Mouse (Mus musculus): ENCODE results near the gene Cldn1.

Cldn1 gene

GRCm38 (mm10) chr16:26371325-26372053, at the start of gene Cldn1:
Gene Cldn1, minus strand, starts transcription at chr16:26371841.
- DNase-seq = peak; percentile 82 to 90

DNA sequence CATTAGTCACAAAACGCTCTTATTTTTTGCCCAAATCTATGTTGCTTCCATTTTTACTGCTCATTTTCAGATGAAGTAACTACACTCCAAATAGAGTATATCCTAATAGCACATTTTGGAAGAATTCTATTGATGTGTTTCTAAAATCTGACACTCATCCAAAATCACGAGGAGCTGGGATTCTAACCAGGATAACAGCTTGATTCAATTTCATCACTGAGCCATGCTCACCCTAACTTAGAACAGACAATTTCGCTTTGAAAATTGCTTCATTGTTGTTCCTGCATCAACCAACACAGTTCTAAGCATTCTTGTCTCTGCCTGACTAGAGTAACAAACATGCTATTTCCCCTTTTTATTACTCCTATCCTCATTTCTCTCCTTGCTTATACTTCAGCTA, 47.0 kb upstream of the Cldn1 start:
- no peak for DNase-seq

GRCm38 (mm10) chr16:26404070-26404469, 32.4 kb upstream of the Cldn1 start:
- DNase-seq = no peak

DNA sequence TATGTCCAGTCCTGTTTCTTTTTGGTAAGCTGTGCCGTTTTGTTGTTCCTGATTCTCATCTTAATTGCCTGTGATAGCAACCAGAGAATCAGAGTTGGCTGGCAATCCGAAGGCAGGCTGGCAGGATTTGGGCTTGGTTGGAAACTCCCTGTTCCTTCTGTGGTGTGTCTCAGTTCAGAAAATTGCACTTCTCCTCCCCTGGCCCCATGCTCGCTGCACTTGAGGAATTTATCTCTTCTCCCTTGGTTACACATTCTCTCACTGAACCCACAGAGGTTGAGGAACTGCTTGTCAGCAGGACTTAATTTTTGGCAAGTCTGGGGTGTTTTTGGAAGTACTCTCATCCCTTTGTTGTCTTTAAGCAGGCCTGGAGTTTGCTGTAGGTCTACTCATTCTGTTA, 29.3 kb upstream of the Cldn1 start:
- no peak for DNase-seq

DNA sequence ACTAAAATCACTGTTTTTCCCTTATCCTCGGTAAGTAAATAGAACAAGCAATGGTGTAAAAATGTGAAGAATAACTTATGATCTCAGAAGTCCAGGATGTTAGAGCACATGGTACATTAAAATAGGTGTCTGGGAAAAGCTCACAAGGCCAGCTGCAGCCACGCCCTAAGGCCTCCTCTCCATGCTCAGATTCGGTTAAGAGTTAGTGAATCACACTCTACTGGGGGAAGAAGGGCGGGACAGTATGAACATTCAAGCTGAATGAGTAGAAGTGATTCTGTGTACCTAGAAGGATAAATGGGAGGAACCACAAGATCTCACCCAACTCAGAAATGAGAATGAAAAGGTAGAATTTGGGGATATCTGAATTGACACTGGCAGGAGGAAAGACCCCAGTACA, 28.9 kb upstream of the Cldn1 start:
- no peak for DNase-seq

DNA sequence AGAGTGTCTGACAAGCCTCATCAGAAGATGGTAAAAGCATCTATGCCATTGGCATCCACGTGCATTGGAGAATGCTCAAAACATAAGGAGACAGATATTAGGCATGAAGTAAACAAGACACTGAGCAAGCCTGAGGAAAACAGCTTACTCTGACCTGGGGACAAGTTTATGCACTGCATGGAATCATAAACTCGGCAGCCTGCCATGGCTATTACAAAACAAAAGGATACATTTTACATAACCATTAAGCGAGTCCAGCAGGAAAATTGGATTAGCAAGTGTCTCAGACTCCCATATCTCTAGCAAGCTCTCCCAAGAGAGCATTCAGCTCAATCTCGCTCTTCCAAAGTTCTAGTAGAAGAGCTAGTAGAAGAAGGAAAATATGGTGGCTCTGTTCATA, 19.3 kb upstream of the Cldn1 start:
- DNase-seq = no peak

GRCm38 (mm10) chr16:26386159-26386558, 14.5 kb upstream of the Cldn1 start:
- no peak for DNase-seq

- no peak for DNase-seq
These were observed 12.5 kb upstream of the Cldn1 start for GRCm38 (mm10) chr16:26384112-26384649.

GRCm38 (mm10) chr16:26377170-26377569, 5.5 kb upstream of the Cldn1 start:
- DNase-seq = no peak

DNA sequence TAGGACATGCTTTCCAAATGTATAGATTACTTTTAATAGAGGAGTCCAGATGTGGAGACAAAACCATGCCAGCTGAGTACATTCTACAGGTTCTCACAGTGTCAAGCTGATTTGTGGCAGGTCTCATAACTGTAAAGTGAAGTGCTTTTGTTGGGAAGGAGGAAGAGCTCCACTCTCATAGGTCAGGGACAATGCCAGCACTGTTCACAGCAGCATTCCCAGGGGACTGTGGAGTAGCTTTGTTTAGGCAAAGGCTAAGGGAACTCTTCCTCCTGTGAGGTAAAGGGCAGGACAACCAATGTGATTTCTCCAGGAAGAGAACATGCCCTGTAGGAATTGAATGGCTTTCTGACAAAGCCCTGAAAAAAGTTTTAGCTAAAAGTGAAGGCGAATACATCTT, 1.5 kb downstream of the Cldn1 start:
- DNase-seq = no peak

GRCm38 (mm10) chr16:26369044-26369730, 2.5 kb downstream of the Cldn1 start:
- no peak for DNase-seq

DNA sequence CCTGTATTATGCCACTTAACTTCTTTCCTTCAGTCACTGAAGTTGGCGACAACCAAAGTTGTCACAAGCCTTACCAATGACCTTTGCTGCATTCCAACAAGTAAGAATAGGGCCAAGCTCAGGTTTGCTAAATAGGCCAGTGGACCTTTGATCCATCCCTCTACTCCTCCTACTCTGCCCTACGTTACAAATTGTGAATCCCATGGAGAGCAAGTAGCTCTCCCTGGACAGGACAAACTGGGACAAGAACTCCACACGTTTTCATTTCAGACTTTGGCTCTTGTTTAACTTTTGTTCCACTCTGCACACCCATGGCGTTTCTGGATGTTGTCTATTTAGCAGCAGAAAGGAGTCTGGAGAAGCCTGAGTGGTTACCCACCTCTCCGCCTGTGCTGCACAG, 3.5 kb downstream of the Cldn1 start:
- no peak for DNase-seq

DNA sequence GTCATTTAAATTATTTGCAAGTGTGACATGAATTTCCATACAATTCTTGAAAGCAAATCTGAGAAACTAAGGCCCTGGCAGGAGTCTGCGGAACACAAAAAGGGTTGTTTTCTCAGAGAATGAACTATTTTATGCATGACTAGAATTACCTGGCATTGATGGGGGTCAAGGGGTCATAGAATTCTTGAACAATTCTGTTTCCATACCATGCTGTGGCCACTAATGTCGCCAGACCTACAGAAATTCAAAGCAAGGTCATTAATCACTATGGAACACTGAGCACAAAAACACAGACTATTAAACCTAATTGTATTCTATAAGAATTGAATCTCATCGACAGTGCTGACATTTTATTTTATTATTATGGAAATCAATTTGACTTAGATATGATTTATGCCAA, 10.9 kb downstream of the Cldn1 start:
- DNase-seq = no peak

DNA sequence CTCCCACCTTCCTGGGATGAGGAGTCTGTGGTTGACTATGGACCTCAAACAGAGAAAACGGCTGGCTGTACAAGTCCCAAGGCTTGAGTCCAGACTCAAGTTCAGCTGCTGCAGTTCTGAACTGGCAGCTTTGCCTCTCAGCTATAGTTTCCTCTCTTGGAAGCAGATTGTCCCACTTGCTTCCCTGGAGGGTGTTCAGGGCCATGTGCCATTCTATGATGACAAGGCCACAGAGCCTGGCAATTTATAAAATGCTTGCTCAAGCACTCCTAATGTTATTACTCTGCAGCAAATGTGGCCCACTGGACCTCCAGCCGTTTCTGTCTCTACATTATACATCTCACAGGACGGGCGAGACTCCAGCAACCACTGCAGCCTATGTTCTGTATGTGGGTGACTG, 12.0 kb downstream of the Cldn1 start:
- no peak for DNase-seq

- no peak for DNase-seq
These were observed 12.7 kb downstream of the Cldn1 start for GRCm38 (mm10) chr16:26358898-26359297.

- DNase-seq = no peak
These were observed 13.5 kb downstream of the Cldn1 start for GRCm38 (mm10) chr16:26357863-26358780.

DNA sequence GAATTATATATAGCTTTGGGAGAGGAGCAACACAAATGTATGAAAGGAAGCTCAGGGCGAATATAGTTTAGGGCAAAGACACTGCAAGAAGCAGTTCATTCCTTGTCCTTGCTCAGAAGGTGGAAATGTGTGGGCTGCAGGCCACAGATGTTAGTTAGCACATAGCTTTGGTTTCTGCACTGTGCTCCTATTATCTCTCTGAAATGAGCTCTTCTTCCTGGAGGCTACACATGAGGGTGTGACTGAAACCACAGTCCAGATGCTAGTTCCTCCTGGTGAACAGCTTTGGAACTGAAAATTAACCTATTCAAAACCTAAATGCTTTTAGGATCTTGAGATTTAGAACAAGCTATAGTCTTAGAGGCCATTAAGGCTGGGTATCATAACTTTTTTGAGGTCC, 16.1 kb downstream of the Cldn1 start:
- DNase-seq = no peak

DNA sequence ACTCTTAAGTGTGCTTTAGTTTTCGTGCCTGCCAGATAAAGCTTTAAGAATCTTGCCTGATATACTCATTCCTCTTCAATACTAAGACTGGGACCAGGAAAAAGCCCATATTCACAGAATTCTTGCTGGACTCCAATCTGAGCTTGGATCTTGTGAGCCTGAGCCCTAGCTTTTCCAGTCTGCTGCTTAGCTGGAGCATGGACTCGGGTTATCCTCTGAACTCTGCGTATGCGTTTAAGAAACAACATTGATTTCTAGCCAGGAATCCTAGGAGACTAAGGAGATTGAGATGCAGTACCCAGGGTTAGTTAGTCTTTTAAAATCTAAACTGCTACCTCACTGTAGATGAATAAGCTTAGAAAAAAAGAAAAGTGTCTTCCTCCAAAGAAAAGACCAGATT, 20.9 kb downstream of the Cldn1 start:
- DNase-seq = no peak

DNA sequence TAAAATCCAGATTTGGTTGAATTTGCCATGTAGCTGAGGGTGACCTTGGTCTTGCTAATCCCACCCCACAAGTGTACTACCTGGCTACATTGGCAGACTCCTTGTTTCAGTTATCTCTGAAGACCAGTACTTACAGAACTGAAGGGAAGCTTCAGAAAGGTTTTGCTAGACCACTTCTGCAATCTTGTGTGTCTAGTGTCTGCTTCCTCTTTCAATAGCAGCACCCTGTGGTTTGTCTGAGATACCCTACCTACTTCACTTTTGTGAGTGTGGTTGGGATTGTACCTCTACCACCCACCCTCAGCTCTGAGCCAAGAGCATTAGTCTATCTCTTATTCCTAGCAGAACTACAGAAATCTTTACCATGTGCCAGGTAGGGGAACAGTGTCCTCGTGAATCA, 22.8 kb downstream of the Cldn1 start:
- peak in 1 of 2 experiments; percentile 12 for DNase-seq

- DNase-seq = no peak
These were observed 55.4 kb downstream of the Cldn1 start for GRCm38 (mm10) chr16:26316281-26316680.

DNA sequence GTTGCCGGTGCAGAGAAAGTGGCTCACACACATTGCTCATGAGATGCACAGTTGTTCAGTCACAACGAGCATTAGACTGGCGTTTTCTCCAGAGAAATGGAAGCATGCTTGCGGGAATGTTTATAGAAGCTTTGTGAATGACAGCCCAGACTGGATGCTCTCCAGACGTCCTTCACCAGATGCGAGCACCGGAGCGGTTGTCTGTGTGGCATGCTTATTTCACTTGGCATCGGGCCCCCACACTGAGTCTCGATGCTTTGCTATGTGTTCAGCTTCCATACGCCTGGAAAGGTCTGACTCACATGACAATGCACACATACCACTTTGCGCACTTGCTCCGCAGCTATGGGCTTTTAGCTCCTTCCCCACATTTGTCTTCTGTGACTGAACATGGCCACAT, 56.8 kb downstream of the Cldn1 start:
- peak in 1 of 2 experiments; percentile 29 for DNase-seq

GRCm38 (mm10) chr16:26309402-26309801, 62.2 kb downstream of the Cldn1 start:
- no peak for DNase-seq

Measured in lung, postnatal 4 days (tissue).